In genomic region chr16:24930621-24931020, GRCm38 (mm10) we compare ENCODE assay signal across 14 mouse cellular contexts.
DNase-seq lines count a peak whose midpoint lies in the region; ATAC-seq and TF ChIP-seq lines count a peak whose summit lies in the region.
"Had no signal": no experiment of that assay in that cellular context is flagged by ENCODE, and none has a peak within 500 bp of the region (broad histone marks: within the 10 kb centered on the region; RNA-seq: fewer than 3 reads in every experiment).

No protein-coding gene starts in this region.

- no peak for ATAC-seq in hindbrain, postnatal 0 days
- no peak for ATAC-seq in hindbrain, embryonic 13.5 days (ENCODE audit: low FRiP score)
- ATAC-seq in intestine, embryonic 15.5 days, result peak; percentile 85
- ATAC-seq: forebrain, postnatal 0 days; Patski had no signal

- H3K4me3 ChIP-seq in hindbrain, postnatal 0 days (ENCODE audit: low read length), result no peak overlapping the region
- no peak overlapping the region for H3K4me3 ChIP-seq in hindbrain, embryonic 13.5 days
- no peak overlapping the region for H3K4me3 ChIP-seq in intestine, embryonic 15.5 days (replicated peaks)
- no peak overlapping the region for H3K4me3 ChIP-seq in embryonic facial prominence, embryonic 10.5 days
- H3K4me3 ChIP-seq: embryonic facial prominence, embryonic 13.5 days; heart, embryonic 15.5 days; liver, embryonic 13.5 days had no signal

- no peaks in the 10 kb centered on the region for H3K9me3 ChIP-seq in hindbrain, postnatal 0 days (ENCODE audit: low read length)
- H3K9me3 ChIP-seq in hindbrain, embryonic 13.5 days, result no peaks in the 10 kb centered on the region
- H3K9me3 ChIP-seq in intestine, embryonic 15.5 days, result no peaks in the 10 kb centered on the region
- no peaks in the 10 kb centered on the region for H3K9me3 ChIP-seq in embryonic facial prominence, embryonic 10.5 days
- H3K9me3 ChIP-seq: embryonic facial prominence, embryonic 13.5 days; heart, embryonic 15.5 days; liver, embryonic 13.5 days had no signal

- H3K4me1 ChIP-seq in hindbrain, postnatal 0 days (ENCODE audit: insufficient read depth, low read length), result no peaks in the 10 kb centered on the region
- 0 out of 2 replicates have a peak, but pooled peaks cover 2% of the 10 kb centered on the region for H3K4me1 ChIP-seq in hindbrain, embryonic 13.5 days (replicated peaks)
- H3K4me1 ChIP-seq in intestine, embryonic 15.5 days (replicated peaks), result no peaks in the 10 kb centered on the region
- H3K4me1 ChIP-seq in embryonic facial prominence, embryonic 10.5 days, result no peaks in the 10 kb centered on the region; the same call in 1 of the 2 replicates
- H3K4me1 ChIP-seq: liver, embryonic 13.5 days had no signal

- H3K9ac ChIP-seq in hindbrain, postnatal 0 days (replicated peaks; ENCODE audit: low read length), result no peak overlapping the region
- no peak overlapping the region for H3K9ac ChIP-seq in hindbrain, embryonic 13.5 days
- no peak overlapping the region for H3K9ac ChIP-seq in intestine, embryonic 15.5 days
- H3K9ac ChIP-seq: embryonic facial prominence, embryonic 13.5 days; forebrain, postnatal 0 days; heart, embryonic 15.5 days; liver, embryonic 13.5 days had no signal

- H3K27me3 ChIP-seq in hindbrain, postnatal 0 days (ENCODE audit: insufficient read depth, low read length), result no peaks in the 10 kb centered on the region
- no peaks in the 10 kb centered on the region for H3K27me3 ChIP-seq in hindbrain, embryonic 13.5 days
- no peaks in the 10 kb centered on the region for H3K27me3 ChIP-seq in intestine, embryonic 15.5 days (replicated peaks)
- no peaks in the 10 kb centered on the region for H3K27me3 ChIP-seq in embryonic facial prominence, embryonic 10.5 days (replicated peaks; ENCODE audit: low read depth, poor library complexity, severe bottlenecking)
- H3K27me3 ChIP-seq: embryonic facial prominence, embryonic 13.5 days; heart, embryonic 15.5 days; liver, embryonic 13.5 days; Patski had no signal

- H3K4me2 ChIP-seq in hindbrain, postnatal 0 days (ENCODE audit: low read depth, low read length), result no peak overlapping the region
- H3K4me2 ChIP-seq in hindbrain, embryonic 13.5 days, result no peak overlapping the region
- no peak overlapping the region for H3K4me2 ChIP-seq in intestine, embryonic 15.5 days (replicated peaks)
- H3K4me2 ChIP-seq: embryonic facial prominence, embryonic 13.5 days; heart, embryonic 15.5 days; liver, embryonic 13.5 days had no signal

- 42% methylated on average over 5 of the region's 5 CpGs for WGBS in hindbrain, postnatal 0 days
- WGBS in hindbrain, embryonic 13.5 days, result 81% methylated on average over 5 of the region's 5 CpGs
- WGBS in intestine, embryonic 15.5 days, result 65% methylated on average over 5 of the region's 5 CpGs
- 87% methylated on average over 5 of the region's 5 CpGs for WGBS in embryonic facial prominence, embryonic 10.5 days

- no peaks in the 10 kb centered on the region for H3K36me3 ChIP-seq in hindbrain, postnatal 0 days (ENCODE audit: insufficient read depth, low read length)
- no peaks in the 10 kb centered on the region for H3K36me3 ChIP-seq in hindbrain, embryonic 13.5 days
- H3K36me3 ChIP-seq in intestine, embryonic 15.5 days, result no peaks in the 10 kb centered on the region
- H3K36me3 ChIP-seq in embryonic facial prominence, embryonic 10.5 days (replicated peaks), result no peaks in the 10 kb centered on the region
- H3K36me3 ChIP-seq: embryonic facial prominence, embryonic 13.5 days; heart, embryonic 15.5 days; liver, embryonic 13.5 days had no signal

- TF ChIP-seq CTCF in hindbrain, postnatal 0 days (IDR thresholded peaks at IDR 0.05; ENCODE audit: low read depth), result no peak

- peak; percentile 61 for DNase-seq in hindbrain, postnatal 0 days (ENCODE audit: low spot score)
- DNase-seq in brain, adult 2 months (ENCODE audit: low read depth, low spot score), result peak; percentile 97
- DNase-seq in cerebellum, adult 11-12 months, result peak; percentile 87
- DNase-seq in embryonic facial prominence, embryonic 10.5 days (ENCODE audit: low spot score), result no peak
- no peak for DNase-seq in ovary, postnatal 10 days (ENCODE audit: low spot score)
- no peak for DNase-seq in spleen, adult 12 weeks (ENCODE audit: low spot score)
- DNase-seq: forebrain, postnatal 0 days; gastrocnemius, postnatal 25 days; liver, embryonic 13.5 days had no signal

- H3K27ac ChIP-seq in hindbrain, postnatal 0 days, result no peak overlapping the region
- no peak overlapping the region for H3K27ac ChIP-seq in hindbrain, embryonic 13.5 days
- no peak overlapping the region for H3K27ac ChIP-seq in intestine, embryonic 15.5 days
- H3K27ac ChIP-seq in embryonic facial prominence, embryonic 10.5 days (replicated peaks), result no peak overlapping the region
- H3K27ac ChIP-seq: embryonic facial prominence, embryonic 13.5 days; heart, embryonic 15.5 days; liver, embryonic 13.5 days had no signal

Comparison
In these comparisons a context has a peak if more than half of its experiments do, and no peak if none do; other contexts are left out.
1. DNase-seq: peak in hindbrain, postnatal 0 days (single experiment), brain, adult 2 months (single experiment) and cerebellum, adult 11-12 months (single experiment); none in embryonic facial prominence, embryonic 10.5 days (single experiment), ovary, postnatal 10 days (single experiment) and spleen, adult 12 weeks (single experiment).